Mouse (Mus musculus) kidney, embryonic 15.5 days (tissue): ENCODE data around the gene Pmepa1. TPM values are rescaled to one million over a fixed set of nuclear protein-coding genes. Genes with fewer than 3 reads are reported as not detected.

Source experiments
- ATAC-seq: fragments of 200-750 bp; cut with Nextera tagmentation; replicated peaks from 2 replicates; pipeline ENCODE4 v1.8.0; 2017; ENCODE audit warnings: moderate TSS enrichment; ENCODE audit not compliant: low FRiP score
- H3K27ac ChIP-seq: fragments of 300-500 bp; sonication (generic); 2 replicates; pipeline ENCODE4 v1.5.1; 2015; ENCODE audit warnings: mild to moderate bottlenecking, inconsistent platforms
- H3K27me3 ChIP-seq: fragments of 300-500 bp; sonication (generic); 2 replicates; pipeline ENCODE4 v1.6.1; 2015; ENCODE audit warnings: inconsistent platforms
- H3K36me3 ChIP-seq: fragments of 300-500 bp; sonication (generic); 2 replicates; pipeline ENCODE4 v1.6.1; 2015; ENCODE audit warnings: inconsistent platforms
- H3K4me1 ChIP-seq: fragments of 300-500 bp; sonication (generic); 2 replicates; pipeline ENCODE4 v1.6.1; 2015; ENCODE audit warnings: inconsistent platforms
- H3K4me2 ChIP-seq: fragments of 300-500 bp; sonication (generic); 2 replicates; pipeline ENCODE4 v1.6.1; 2015; ENCODE audit warnings: moderate library complexity, mild to moderate bottlenecking, inconsistent platforms
- H3K4me3 ChIP-seq: fragments of 300-500 bp; sonication (generic); replicated peaks from 2 replicates; pipeline ENCODE4 v1.5.1; 2015; ENCODE audit warnings: mild to moderate bottlenecking, inconsistent platforms
- H3K9ac ChIP-seq: fragments of 300-500 bp; sonication (generic); 2 replicates; pipeline ENCODE4 v1.6.1; 2015; ENCODE audit warnings: mild to moderate bottlenecking, inconsistent platforms
- H3K9me3 ChIP-seq: fragments of 300-500 bp; sonication (generic); replicated peaks from 2 replicates; pipeline ENCODE4 v1.6.1; 2016; ENCODE audit warnings: inconsistent platforms
- WGBS: fragments of 180-500 bp; shearing (Covaris S2); methylation state at CpG from one replicate; pipeline ENCODE4 v1.1.7; 2015; ENCODE audit warnings: mixed read lengths; 5-methylcytosine and 5-hydroxymethylcytosine counted together
- polyA plus RNA-seq: library from polyadenylated mRNA; unstranded; fragments of >200 nt; fragmentation: Nextera tagmentation; extraction: Ambion mirVana; gene quantifications from 2 replicates; pipeline ENCODE4 v1.2.1, GENCODE M21; 2015

The Pmepa1 gene
- polyA plus RNA-seq, 1 experiment from 2014 or later = 4.5 TPM

GRCm38 (mm10) chr2:173263636-173264330, 12.6 kb downstream of the Pmepa1 start:
- H3K27me3 ChIP-seq = no peaks in the 10 kb centered on the region
- WGBS = 41% methylated on average over 11 of the region's 11 CpGs

GRCm38 (mm10) chr2:173261497-173261896, 14.8 kb downstream of the Pmepa1 start:
- no peak overlapping the region for H3K4me2 ChIP-seq
- 57% methylated on average over 10 of the region's 10 CpGs for WGBS
- H3K4me1 ChIP-seq = peaks cover 92% of the 10 kb centered on the region
- no peaks in the 10 kb centered on the region for H3K36me3 ChIP-seq
- H3K9ac ChIP-seq = no peak overlapping the region
- H3K4me3 ChIP-seq = no peak overlapping the region
- no peak for ATAC-seq
- no peak overlapping the region; the same call in 1 of the 2 replicates for H3K27ac ChIP-seq
- no peaks in the 10 kb centered on the region for H3K27me3 ChIP-seq
- no peaks in the 10 kb centered on the region for H3K9me3 ChIP-seq

More at GRCm38 (mm10) chr2:173263636-173264330, 12.6 kb downstream of the Pmepa1 start:
- Histone ChIP-seq H3K36me3 (no peaks in the 10 kb centered on the region), H3K4me1 (peaks cover 82% of the 10 kb centered on the region), H3K4me2 (0 out of 2 replicates have a peak overlapping the region, but pooled peaks have one; percentile 8), H3K9ac (0 out of 2 replicates have a peak overlapping the region, but pooled peaks have one; percentile 5), H3K27ac (peak overlapping the region; percentile 76), H3K9me3 (no peaks in the 10 kb centered on the region), H3K4me3 (no peak overlapping the region)
- ATAC-seq = peak; percentile 42

- H3K4me2 ChIP-seq = no peak overlapping the region
- H3K4me1 ChIP-seq = peaks cover 92% of the 10 kb centered on the region
- H3K4me3 ChIP-seq = no peak overlapping the region
- H3K27ac ChIP-seq = no peak overlapping the region
- H3K27me3 ChIP-seq = no peaks in the 10 kb centered on the region
- no peak overlapping the region for H3K9ac ChIP-seq
- H3K9me3 ChIP-seq = no peaks in the 10 kb centered on the region
- WGBS = 39% methylated on average over 9 of the region's 9 CpGs
- no peak for ATAC-seq
- H3K36me3 ChIP-seq = no peaks in the 10 kb centered on the region
Observed at GRCm38 (mm10) chr2:173258459-173259091, 17.8 kb downstream of the Pmepa1 start.

GRCm38 (mm10) chr2:173257610-173258009, 18.7 kb downstream of the Pmepa1 start:
- peaks cover 91% of the 10 kb centered on the region for H3K4me1 ChIP-seq
- no peaks in the 10 kb centered on the region for H3K27me3 ChIP-seq
- no peaks in the 10 kb centered on the region for H3K36me3 ChIP-seq
- no peak overlapping the region for H3K4me3 ChIP-seq
- no peak overlapping the region for H3K9ac ChIP-seq
- H3K9me3 ChIP-seq = no peaks in the 10 kb centered on the region
- ATAC-seq = no peak
- WGBS = 69% methylated on average over 7 of the region's 7 CpGs
- H3K4me2 ChIP-seq = no peak overlapping the region
- no peak overlapping the region for H3K27ac ChIP-seq

- 63% methylated on average over 4 of the region's 4 CpGs for WGBS
- no peak overlapping the region for H3K9ac ChIP-seq
Observed at GRCm38 (mm10) chr2:173256552-173256949, 19.8 kb downstream of the Pmepa1 start.

GRCm38 (mm10) chr2:173255810-173256551, 20.4 kb downstream of the Pmepa1 start:
- no peak overlapping the region for H3K9ac ChIP-seq
- peaks cover 90% of the 10 kb centered on the region for H3K4me1 ChIP-seq
- H3K27me3 ChIP-seq = no peaks in the 10 kb centered on the region
- WGBS = 65% methylated on average over 7 of the region's 7 CpGs
- no peaks in the 10 kb centered on the region for H3K9me3 ChIP-seq
- no peak for ATAC-seq
- no peak overlapping the region for H3K4me3 ChIP-seq
- H3K4me2 ChIP-seq = no peak overlapping the region
- H3K36me3 ChIP-seq = no peaks in the 10 kb centered on the region
- H3K27ac ChIP-seq = peak overlapping the region; percentile 54

More at GRCm38 (mm10) chr2:173256552-173256949, 19.8 kb downstream of the Pmepa1 start:
- no peaks in the 10 kb centered on the region for H3K27me3 ChIP-seq
- no peaks in the 10 kb centered on the region for H3K9me3 ChIP-seq
- no peak overlapping the region for H3K4me3 ChIP-seq
- H3K27ac ChIP-seq = peak overlapping the region; percentile 54; the same call in 1 of the 2 replicates
- H3K4me1 ChIP-seq = peaks cover 90% of the 10 kb centered on the region
- no peak for ATAC-seq
- no peaks in the 10 kb centered on the region for H3K36me3 ChIP-seq
- no peak overlapping the region for H3K4me2 ChIP-seq

GRCm38 (mm10) chr2:173253761-173254662, 22.3 kb downstream of the Pmepa1 start:
- 17% methylated on average over 26 of the region's 26 CpGs for WGBS
- H3K4me2 ChIP-seq = peak overlapping the region; percentile 46
- peak overlapping the region; percentile 75 for H3K27ac ChIP-seq
- H3K9me3 ChIP-seq = no peaks in the 10 kb centered on the region
- H3K9ac ChIP-seq = 0 out of 2 replicates have a peak overlapping the region, but pooled peaks have one; percentile 17
- ATAC-seq = 0 out of 2 replicates have a peak, but pooled peaks have one; percentile 4
- H3K4me3 ChIP-seq = no peak overlapping the region
- H3K4me1 ChIP-seq = peaks cover 97% of the 10 kb centered on the region
- H3K27me3 ChIP-seq = no peaks in the 10 kb centered on the region
- H3K36me3 ChIP-seq = no peaks in the 10 kb centered on the region

GRCm38 (mm10) chr2:173251675-173252074, 24.7 kb downstream of the Pmepa1 start:
- Histone ChIP-seq H3K4me3 (no peak overlapping the region), H3K4me2 (peak overlapping the region; percentile 8; the same call in 1 of the 2 replicates), H3K9ac (no peak overlapping the region), H3K4me1 (peaks cover 97% of the 10 kb centered on the region), H3K27me3 (no peaks in the 10 kb centered on the region), H3K27ac (peak overlapping the region; percentile 67; the same call in 1 of the 2 replicates), H3K36me3 (no peaks in the 10 kb centered on the region), H3K9me3 (no peaks in the 10 kb centered on the region)
- no peak for ATAC-seq
- 35% methylated on average over 9 of the region's 9 CpGs for WGBS

GRCm38 (mm10) chr2:173251133-173251532, 25.2 kb downstream of the Pmepa1 start:
- WGBS = 29% methylated on average over 7 of the region's 7 CpGs
- Histone ChIP-seq H3K4me3 (no peak overlapping the region), H3K4me1 (peaks cover 97% of the 10 kb centered on the region), H3K9me3 (no peaks in the 10 kb centered on the region), H3K4me2 (peak overlapping the region; percentile 8; the same call in 1 of the 2 replicates), H3K9ac (no peak overlapping the region; the same call in 1 of the 2 replicates), H3K36me3 (no peaks in the 10 kb centered on the region), H3K27me3 (no peaks in the 10 kb centered on the region), H3K27ac (peak overlapping the region; percentile 67)
- ATAC-seq = no peak; the same call in 1 of the 2 replicates

GRCm38 (mm10) chr2:173250411-173250810, 25.9 kb downstream of the Pmepa1 start:
- no peak overlapping the region for H3K4me2 ChIP-seq
- H3K4me1 ChIP-seq = peaks cover 97% of the 10 kb centered on the region
- no peak overlapping the region; the same call in 1 of the 2 replicates for H3K9ac ChIP-seq
- no peak; the same call in 1 of the 2 replicates for ATAC-seq
- H3K27ac ChIP-seq = peak overlapping the region; percentile 67
- H3K4me3 ChIP-seq = no peak overlapping the region
- no peaks in the 10 kb centered on the region for H3K27me3 ChIP-seq
- H3K36me3 ChIP-seq = no peaks in the 10 kb centered on the region
- 25% methylated on average over 2 of the region's 2 CpGs for WGBS
- no peaks in the 10 kb centered on the region for H3K9me3 ChIP-seq

- Histone ChIP-seq H3K4me3 (no peak overlapping the region), H3K4me1 (peaks cover 96% of the 10 kb centered on the region), H3K36me3 (no peaks in the 10 kb centered on the region), H3K27ac (peak overlapping the region; percentile 67; the same call in 1 of the 2 replicates), H3K27me3 (no peaks in the 10 kb centered on the region), H3K9ac (no peak overlapping the region), H3K9me3 (no peaks in the 10 kb centered on the region), H3K4me2 (no peak overlapping the region)
- WGBS = 70% methylated on average over 8 of the region's 8 CpGs
- ATAC-seq = no peak
Observed at GRCm38 (mm10) chr2:173249965-173250364, 26.4 kb downstream of the Pmepa1 start.
